Mouse (Mus musculus) intestine, embryonic 16.5 days (tissue): Measurements from ENCODE around the gene Mrtfa. TPM values are rescaled to one million over a fixed set of nuclear protein-coding genes. Genes with fewer than 3 reads are reported as not detected.
A peak's percentile ranks its signal among the peaks of the same experiment; 100 is the strongest.

Source experiments
- ATAC-seq: fragments of 200-750 bp; cut with Nextera tagmentation; 2 replicates; pipeline ENCODE4 v1.8.0; 2017; ENCODE audit warnings: moderate TSS enrichment, moderate library complexity
- H3K27ac ChIP-seq: fragments of 300-500 bp; sonication (generic); 2 replicates; pipeline ENCODE4 v1.5.1; 2014; ENCODE audit warnings: mild to moderate bottlenecking, low read length
- H3K27me3 ChIP-seq: fragments of 300-500 bp; sonication (generic); replicated peaks from 2 replicates; pipeline ENCODE4 v1.6.1; 2014; ENCODE audit warnings: low read length, control low read depth, mixed read lengths; ENCODE audit not compliant: control insufficient read depth, insufficient read depth
- H3K36me3 ChIP-seq: fragments of 300-500 bp; sonication (generic); 2 replicates; pipeline ENCODE4 v1.6.1; 2014; ENCODE audit warnings: low read length, control low read depth; ENCODE audit not compliant: control insufficient read depth, insufficient read depth
- H3K4me1 ChIP-seq: fragments of 300-500 bp; sonication (generic); 2 replicates; pipeline ENCODE4 v1.6.1; 2014; ENCODE audit warnings: low read length, control low read depth, mixed read lengths; ENCODE audit not compliant: control insufficient read depth, insufficient read depth
- H3K4me2 ChIP-seq: fragments of 300-500 bp; sonication (generic); 2 replicates; pipeline ENCODE4 v1.6.1; 2014; ENCODE audit warnings: low read depth, low read length, control low read depth
- H3K4me3 ChIP-seq: fragments of 300-500 bp; sonication (generic); 2 replicates; pipeline ENCODE4 v1.5.1; 2014; ENCODE audit warnings: mild to moderate bottlenecking, low read length
- H3K9ac ChIP-seq: fragments of 300-500 bp; sonication (generic); 2 replicates; pipeline ENCODE4 v1.6.1; 2014; ENCODE audit warnings: low read depth, low read length
- H3K9me3 ChIP-seq: fragments of 300-500 bp; sonication (generic); 2 replicates; pipeline ENCODE4 v1.6.1; 2016; ENCODE audit warnings: low read length, control low read depth; ENCODE audit not compliant: control insufficient read depth
- WGBS: fragments of 180-500 bp; shearing (Covaris S2); extraction: QIAGEN DNeasy Blood & Tissue Kit; methylation state at CpG from one replicate; pipeline ENCODE4 v1.1.7; 2014; 5-methylcytosine and 5-hydroxymethylcytosine counted together
- polyA plus RNA-seq: library from polyadenylated mRNA; unstranded; fragments of >200 nt; fragmentation: Nextera tagmentation; extraction: Ambion mirVana; gene quantifications from 2 replicates; pipeline ENCODE4 v1.2.1, GENCODE M21; 2015

The Mrtfa gene
- polyA plus RNA-seq, 1 experiment from 2014 or later: 13.7 TPM

DNA sequence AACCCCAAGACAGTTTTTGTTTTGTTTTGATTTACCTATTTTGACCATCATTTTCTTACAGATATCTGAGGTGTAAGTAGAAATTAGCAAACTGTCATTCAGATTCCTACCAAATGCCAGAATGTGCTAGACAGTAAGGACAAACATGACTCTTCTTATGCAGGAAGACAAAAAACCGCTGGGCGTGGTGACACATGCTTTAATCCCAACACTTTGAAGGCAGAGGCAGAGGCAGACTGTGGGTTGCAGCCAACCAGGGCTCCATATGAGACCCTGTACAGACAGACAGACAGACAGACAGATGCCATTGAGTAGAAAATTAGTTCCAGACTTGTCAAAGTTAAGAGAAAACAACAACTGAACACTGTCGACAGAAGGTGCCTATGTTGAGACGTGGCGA lies 24.3 kb downstream of the Mrtfa start:
- ATAC-seq: no peak
- H3K4me2 ChIP-seq: no peak overlapping the region
- WGBS: 94% methylated on average over 5 of the region's 5 CpGs
- H3K9ac ChIP-seq: no peak overlapping the region
- H3K9me3 ChIP-seq: no peaks in the 10 kb centered on the region
- H3K4me3 ChIP-seq: no peak overlapping the region
- H3K27ac ChIP-seq: no peak overlapping the region
- no peaks in the 10 kb centered on the region for H3K27me3 ChIP-seq
- H3K4me1 ChIP-seq: peaks cover 11% of the 10 kb centered on the region
- H3K36me3 ChIP-seq: no peaks in the 10 kb centered on the region

DNA sequence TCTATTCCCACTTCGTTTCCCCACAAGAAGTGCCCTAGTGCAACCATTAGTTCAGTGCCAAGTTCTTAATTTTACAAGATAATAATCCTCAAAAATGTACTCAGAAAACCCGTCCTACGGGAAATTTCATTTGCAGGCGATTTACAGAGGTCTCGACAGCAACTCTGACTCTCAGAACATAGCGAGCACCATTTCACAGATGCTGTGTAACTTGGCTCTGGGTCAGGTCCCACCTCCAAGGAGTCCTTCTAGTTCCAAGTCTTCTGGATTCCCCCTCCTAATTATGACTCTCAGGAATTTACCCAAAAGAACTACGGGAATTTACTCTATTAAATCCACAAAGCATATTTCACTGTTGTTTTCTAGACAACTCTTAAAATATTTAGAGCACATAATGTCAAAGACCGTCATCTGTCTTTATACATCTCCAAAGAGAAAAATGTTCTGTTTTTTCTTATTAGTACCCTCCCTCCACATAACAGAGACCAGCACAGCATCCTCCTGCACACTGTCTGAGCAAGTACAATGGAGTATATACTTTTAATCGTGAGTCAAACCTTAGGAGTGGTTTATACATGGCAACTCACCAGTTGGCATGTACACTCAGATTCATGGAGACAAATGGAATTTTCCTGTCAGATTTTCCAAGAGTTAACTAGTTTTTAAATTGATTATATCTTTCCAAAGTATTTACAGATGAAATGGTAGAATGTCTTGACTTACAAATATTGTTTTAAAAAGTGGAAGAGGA lies 25.8 kb downstream of the Mrtfa start:
- no peak overlapping the region for H3K9ac ChIP-seq
- no peak overlapping the region for H3K27ac ChIP-seq
- no peak overlapping the region for H3K4me3 ChIP-seq
- no peaks in the 10 kb centered on the region for H3K27me3 ChIP-seq
- no peaks in the 10 kb centered on the region for H3K9me3 ChIP-seq
- ATAC-seq: no peak
- 58% methylated on average over 9 of the region's 9 CpGs for WGBS
- H3K4me1 ChIP-seq: peaks cover 11% of the 10 kb centered on the region
- H3K36me3 ChIP-seq: no peaks in the 10 kb centered on the region
- no peak overlapping the region for H3K4me2 ChIP-seq

DNA sequence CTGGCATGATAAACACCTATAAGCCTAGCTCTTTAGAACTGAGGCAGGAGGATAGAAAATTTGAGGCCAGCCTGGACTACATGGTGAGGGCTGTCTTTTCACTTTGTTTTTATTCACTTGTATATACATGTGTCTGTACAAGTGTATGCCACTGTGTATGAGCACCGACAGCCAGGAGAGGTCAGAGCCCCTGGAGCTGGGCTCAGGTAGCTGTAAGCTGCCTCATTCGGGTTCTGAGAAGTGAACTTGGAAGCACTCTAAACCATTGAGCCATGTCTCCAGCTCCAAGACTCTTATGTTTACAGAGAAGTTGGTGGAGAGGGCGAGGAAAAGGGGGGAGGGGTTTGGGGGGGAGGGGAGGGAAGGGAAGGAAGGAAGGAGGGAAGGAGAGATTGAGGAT lies 29.0 kb downstream of the Mrtfa start:
- Histone ChIP-seq H3K36me3 (no peaks in the 10 kb centered on the region), H3K4me1 (peaks cover 9% of the 10 kb centered on the region; the same call in 1 of the 2 replicates), H3K9me3 (no peaks in the 10 kb centered on the region), H3K27ac (no peak overlapping the region), H3K9ac (no peak overlapping the region), H3K4me2 (no peak overlapping the region), H3K27me3 (no peaks in the 10 kb centered on the region), H3K4me3 (no peak overlapping the region)
- no peak for ATAC-seq
- 56% methylated on average over 3 of the region's 3 CpGs for WGBS

DNA sequence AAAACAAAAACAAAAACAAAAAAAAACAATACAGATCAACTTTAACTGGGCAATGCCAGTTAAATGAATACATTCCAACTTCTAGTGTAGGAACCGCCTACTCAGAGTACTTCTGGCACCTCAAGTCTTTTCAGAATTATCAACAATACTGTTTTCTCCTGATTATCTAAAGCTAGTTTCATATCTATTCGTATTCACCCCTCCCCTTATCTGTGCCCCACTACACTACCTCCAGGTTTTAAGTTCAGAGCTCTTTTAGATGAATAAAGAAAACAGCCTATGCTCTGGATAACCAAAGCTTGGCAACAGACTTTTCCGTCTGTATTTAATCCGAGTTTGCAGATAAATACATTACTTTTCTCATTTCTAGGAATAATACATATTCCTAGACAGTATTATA lies 29.9 kb downstream of the Mrtfa start:
- no peak overlapping the region for H3K27ac ChIP-seq
- no peaks in the 10 kb centered on the region for H3K9me3 ChIP-seq
- WGBS: 76% methylated on average over 4 of the region's 4 CpGs
- peaks cover 9% of the 10 kb centered on the region; the same call in 1 of the 2 replicates for H3K4me1 ChIP-seq
- no peak overlapping the region for H3K4me2 ChIP-seq
- ATAC-seq: no peak
- no peaks in the 10 kb centered on the region for H3K36me3 ChIP-seq
- H3K9ac ChIP-seq: no peak overlapping the region
- no peak overlapping the region for H3K4me3 ChIP-seq
- no peaks in the 10 kb centered on the region for H3K27me3 ChIP-seq

DNA sequence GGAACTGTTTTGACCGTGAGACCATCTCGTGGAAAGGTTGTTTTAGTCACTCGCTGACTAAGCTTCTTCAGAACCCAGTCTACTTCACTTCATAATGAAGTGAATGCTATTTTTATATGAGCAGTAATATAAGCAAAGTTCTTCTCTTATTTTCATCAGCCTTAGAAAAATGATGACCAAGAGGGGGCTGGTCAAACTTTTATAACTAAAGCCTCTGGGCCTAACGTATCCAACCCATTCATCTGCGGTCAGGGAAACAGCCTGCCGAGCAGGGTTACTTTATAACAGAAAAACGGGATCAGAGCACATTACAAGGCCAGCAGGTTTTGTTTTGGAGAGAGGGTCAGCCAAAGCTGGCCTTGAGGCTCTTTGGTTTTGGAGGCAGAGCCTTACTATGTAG lies 31.3 kb downstream of the Mrtfa start:
- no peak overlapping the region for H3K27ac ChIP-seq
- no peaks in the 10 kb centered on the region for H3K27me3 ChIP-seq
- no peak overlapping the region for H3K9ac ChIP-seq
- peaks cover 8% of the 10 kb centered on the region; the same call in 1 of the 2 replicates for H3K4me1 ChIP-seq
- no peak overlapping the region for H3K4me2 ChIP-seq
- no peak for ATAC-seq
- H3K9me3 ChIP-seq: no peaks in the 10 kb centered on the region
- H3K4me3 ChIP-seq: no peak overlapping the region
- WGBS: 62% methylated on average over 7 of the region's 7 CpGs
- no peaks in the 10 kb centered on the region for H3K36me3 ChIP-seq

GRCm38 (mm10) chr15:81158517-81159120 lies 31.9 kb downstream of the Mrtfa start:
- Histone ChIP-seq H3K9me3 (no peaks in the 10 kb centered on the region), H3K4me2 (no peak overlapping the region), H3K27me3 (no peaks in the 10 kb centered on the region), H3K4me3 (no peak overlapping the region), H3K36me3 (no peaks in the 10 kb centered on the region), H3K4me1 (peaks cover 8% of the 10 kb centered on the region; the same call in 1 of the 2 replicates), H3K9ac (no peak overlapping the region), H3K27ac (no peak overlapping the region)
- no peak for ATAC-seq
- 81% methylated on average over 7 of the region's 7 CpGs for WGBS

GRCm38 (mm10) chr15:81156453-81156852 lies 34.1 kb downstream of the Mrtfa start:
- Histone ChIP-seq H3K9me3 (no peaks in the 10 kb centered on the region), H3K27ac (no peak overlapping the region), H3K36me3 (no peaks in the 10 kb centered on the region), H3K4me2 (no peak overlapping the region), H3K27me3 (no peaks in the 10 kb centered on the region), H3K9ac (no peak overlapping the region), H3K4me1 (peaks cover 8% of the 10 kb centered on the region; the same call in 1 of the 2 replicates), H3K4me3 (no peak overlapping the region)
- ATAC-seq: no peak
- 87% methylated on average over 2 of the region's 2 CpGs for WGBS

GRCm38 (mm10) chr15:81155845-81156244 lies 34.7 kb downstream of the Mrtfa start:
- Histone ChIP-seq H3K4me2 (no peak overlapping the region), H3K9ac (no peak overlapping the region), H3K4me1 (peaks cover 8% of the 10 kb centered on the region; the same call in 1 of the 2 replicates), H3K27me3 (no peaks in the 10 kb centered on the region), H3K9me3 (no peaks in the 10 kb centered on the region), H3K27ac (peak overlapping the region; percentile 57), H3K4me3 (no peak overlapping the region), H3K36me3 (no peaks in the 10 kb centered on the region)
- ATAC-seq: peak; percentile 50; the same call in 1 of the 2 replicates
- WGBS: 91% methylated on average over 3 of the region's 3 CpGs

- Histone ChIP-seq H3K36me3 (no peaks in the 10 kb centered on the region), H3K27ac (peak overlapping the region; percentile 57), H3K27me3 (no peaks in the 10 kb centered on the region), H3K4me3 (no peak overlapping the region), H3K9ac (no peak overlapping the region), H3K4me1 (peaks cover 8% of the 10 kb centered on the region; the same call in 1 of the 2 replicates), H3K4me2 (no peak overlapping the region), H3K9me3 (no peaks in the 10 kb centered on the region)
- WGBS: 55% methylated on average over 2 of the region's 2 CpGs
- ATAC-seq: peak; percentile 56
These were observed 35.5 kb downstream of the Mrtfa start for GRCm38 (mm10) chr15:81154846-81155624.
